Mouse (Mus musculus) adrenal gland, adult (tissue): ENCODE measurements around the gene Krt75.
A peak's percentile ranks its signal among the peaks of the same experiment; 100 is the strongest.
"Not testable (repeated sequence)": the region's sequence is repeated elsewhere in the genome, so short reads cannot be mapped to it uniquely, and the experiment has no call there.

Experiments used
- DNase-seq, 2 experiments: peaks; one replicate each; pipeline ENCODE4 v3.0.0; 2022 to 2023; ENCODE audit warnings: low spot score in 1 of 2; ENCODE audit not compliant: inconsistent age in 2 of 2

Krt75 gene

DNA sequence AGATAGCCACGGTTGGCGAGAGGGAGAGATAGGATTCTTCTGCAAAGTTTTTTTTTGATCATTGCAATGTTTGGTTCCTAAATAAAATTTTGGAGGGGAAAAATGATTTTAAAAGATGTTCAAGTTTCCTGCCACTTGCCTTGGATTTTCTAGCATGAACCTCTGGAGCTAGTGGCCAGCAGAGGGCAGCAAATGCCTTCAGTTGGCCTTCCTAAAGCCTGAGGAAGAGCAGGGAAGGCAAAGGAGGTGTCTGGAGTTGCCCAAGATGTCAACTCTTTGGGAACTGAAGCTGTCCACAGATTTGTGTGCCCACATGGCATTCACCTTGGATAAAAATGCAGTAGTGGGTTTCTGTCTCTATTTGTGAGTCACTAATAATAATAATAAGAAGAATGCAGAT, 53.9 kb downstream of the Krt75 start:
- DNase-seq = peak; percentile 69 to 89

- not testable (repeated sequence) for DNase-seq
Measured at GRCm38 (mm10) chr15:101517161-101517560, 56.5 kb downstream of the Krt75 start, which contains the start of gene Gm49425. Gene Gm49425, minus strand, starts transcription at chr15:101517261.
